Mouse (Mus musculus): ENCODE results near the gene Iqcf6.

DNA sequence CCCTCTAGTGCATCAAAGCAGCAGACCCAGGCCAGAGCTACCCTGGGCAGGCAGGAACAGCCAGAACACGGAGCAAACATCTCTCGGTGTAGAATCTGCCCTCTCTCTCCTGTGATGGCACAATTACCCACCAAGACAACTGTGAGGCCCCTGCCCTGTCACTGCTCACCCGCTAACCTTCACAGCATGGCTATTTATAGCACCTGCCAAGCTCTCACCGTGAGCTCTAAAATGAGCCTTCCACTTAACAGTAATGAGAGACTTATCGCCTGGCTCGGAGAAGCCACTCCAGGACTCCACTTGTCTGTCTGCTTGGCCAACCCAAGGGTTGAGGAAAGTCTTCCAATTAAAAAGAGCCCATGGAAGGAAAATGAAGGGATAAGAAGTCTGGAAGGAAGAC lies 36.8 kb downstream of the Iqcf6 start:
- TF ChIP-seq CTCF (IDR thresholded peaks at IDR 0.05; ENCODE audit: low read depth) = no peak
- TF ChIP-seq EP300 (IDR thresholded peaks at IDR 0.05; ENCODE audit: low read depth) = no peak
